Mouse (Mus musculus) MN1 (cell line): ENCODE data around the gene Rere.
"Not testable (repeated sequence)": the region's sequence is repeated elsewhere in the genome, so short reads cannot be mapped to it uniquely, and the experiment has no call there.

Experiments used
- DNase-seq: peaks from one replicate; pipeline ENCODE4 v3.0.0-alpha.2; 2016; ENCODE audit warnings: low spot score

Gene Rere

GRCm38 (mm10) chr4:150254416-150254815, 27.0 kb upstream of the Rere start:
- DNase-seq, result peak; percentile 56

- no peak for DNase-seq
These were observed 26.3 kb upstream of the Rere start for GRCm38 (mm10) chr4:150255181-150255580.

- DNase-seq, result peak; percentile 92
These were observed 23.9 kb upstream of the Rere start for GRCm38 (mm10) chr4:150257252-150258204.

- DNase-seq, result no peak
These were observed 23.1 kb upstream of the Rere start for GRCm38 (mm10) chr4:150258388-150258787.

GRCm38 (mm10) chr4:150259577-150259976, 21.9 kb upstream of the Rere start:
- no peak for DNase-seq

GRCm38 (mm10) chr4:150260111-150260510, 21.3 kb upstream of the Rere start:
- no peak for DNase-seq

- DNase-seq, result no peak
These were observed 20.7 kb upstream of the Rere start for GRCm38 (mm10) chr4:150260745-150261144.

- DNase-seq, result no peak
These were observed 19.1 kb upstream of the Rere start for GRCm38 (mm10) chr4:150262301-150262700.

GRCm38 (mm10) chr4:150264903-150265302, 16.5 kb upstream of the Rere start:
- no peak for DNase-seq

GRCm38 (mm10) chr4:150265471-150265870, 16.0 kb upstream of the Rere start:
- no peak for DNase-seq

GRCm38 (mm10) chr4:150266655-150267223, 14.7 kb upstream of the Rere start:
- peak; percentile 82 for DNase-seq

- no peak for DNase-seq
These were observed 12.5 kb upstream of the Rere start for GRCm38 (mm10) chr4:150268674-150269653.

- no peak for DNase-seq
These were observed 11.8 kb upstream of the Rere start for GRCm38 (mm10) chr4:150269679-150270078.

- not testable (repeated sequence) for DNase-seq
These were observed 10.7 kb upstream of the Rere start for GRCm38 (mm10) chr4:150270718-150271117.

- peak; percentile 85 for DNase-seq
These were observed 8.7 kb upstream of the Rere start for GRCm38 (mm10) chr4:150272725-150273124.

GRCm38 (mm10) chr4:150275531-150275930, 5.9 kb upstream of the Rere start:
- no peak for DNase-seq

- DNase-seq, result not testable (repeated sequence)
These were observed 2.1 kb upstream of the Rere start for GRCm38 (mm10) chr4:150279336-150279735.

- DNase-seq, result no peak
These were observed 1.4 kb upstream of the Rere start for GRCm38 (mm10) chr4:150280002-150280401.

GRCm38 (mm10) chr4:150280459-150280858, 987 bp upstream of the Rere start:
- DNase-seq, result peak; percentile 40

- DNase-seq, result peak; percentile 47
These were observed 615 bp downstream of the Rere start for GRCm38 (mm10) chr4:150281891-150282630.

GRCm38 (mm10) chr4:150282631-150283334, 1.3 kb downstream of the Rere start:
- DNase-seq, result no peak
